Mouse (Mus musculus) gastrocnemius, adult 8-10 months (tissue): ENCODE data around the gene Mdfi. TPM values are rescaled to one million over a fixed set of nuclear protein-coding genes. Genes with fewer than 3 reads are reported as not detected.

Source experiments
- DNase-seq, 2 experiments: peaks; one replicate each; pipeline ENCODE4 v3.0.0; 2022; ENCODE audit warnings: low spot score in 2 of 2
- total RNA-seq, 4 experiments: library from RNA; stranded (reverse); gene quantifications; 2 replicates each; pipeline ENCODE4 v1.2.4; 2022

Gene Mdfi
- total RNA-seq, 4 experiments from 2014 or later = 0.32 to 1.4 (median 0.55) TPM

DNA sequence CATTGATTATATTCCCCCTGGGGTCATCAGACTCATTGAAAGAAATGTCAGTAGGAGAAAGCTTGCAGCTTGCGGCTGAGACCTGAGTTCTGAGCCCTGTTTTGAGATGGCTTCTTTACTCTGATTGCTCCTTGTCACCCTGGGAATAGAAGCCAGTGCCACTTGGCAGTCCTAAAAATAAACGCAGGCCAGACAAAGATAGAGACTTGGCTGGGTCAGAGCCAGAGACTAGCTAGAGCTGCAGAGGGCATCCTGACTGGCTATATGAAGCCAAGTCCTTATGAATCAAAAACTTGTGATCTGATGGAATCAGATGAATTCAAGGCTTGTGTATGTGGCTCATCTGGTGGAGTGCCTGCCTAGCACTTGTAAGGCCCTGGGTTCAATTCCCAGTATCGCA lies 15.5 kb upstream of the Mdfi start:
- peak in 1 of 2 experiments; percentile 61 for DNase-seq

DNA sequence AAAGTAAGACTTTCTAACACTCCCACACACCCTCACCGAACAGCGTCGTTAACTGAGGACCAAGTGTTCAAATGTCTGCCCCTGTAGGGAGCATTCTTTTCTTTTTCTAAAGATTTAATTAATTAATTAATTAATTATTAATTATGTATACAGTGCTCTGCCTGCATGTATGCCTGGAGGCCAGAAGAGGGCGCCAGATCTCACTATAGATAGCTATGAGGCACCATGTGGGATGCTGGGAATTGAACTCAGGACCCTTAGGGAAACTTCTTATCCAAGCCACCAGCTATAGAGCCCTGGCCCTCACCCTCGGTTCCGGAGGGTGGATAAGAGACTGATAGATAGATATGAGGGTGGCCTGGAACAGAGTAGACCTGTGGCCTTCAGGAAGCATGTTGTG lies 13.5 kb upstream of the Mdfi start:
- DNase-seq = no peak

DNA sequence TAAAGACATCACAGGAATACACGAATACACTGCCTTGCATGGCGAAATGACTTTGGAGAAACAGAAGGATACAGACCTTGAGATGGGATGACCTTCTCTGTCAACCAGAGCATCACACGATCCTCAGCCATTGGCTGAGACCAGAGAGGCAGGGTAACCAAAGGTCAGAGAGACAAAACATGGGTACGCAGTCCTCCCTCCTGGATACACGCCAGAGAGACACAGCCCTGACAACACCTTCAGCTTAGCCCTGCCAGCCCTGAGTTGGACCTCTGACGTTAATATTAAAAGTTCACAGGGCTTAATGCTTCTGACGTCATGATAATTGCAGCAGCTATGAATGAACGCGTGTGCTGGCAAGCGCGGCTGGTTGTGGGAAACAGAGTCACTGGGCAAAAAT lies 11.1 kb upstream of the Mdfi start:
- DNase-seq = no peak

DNA sequence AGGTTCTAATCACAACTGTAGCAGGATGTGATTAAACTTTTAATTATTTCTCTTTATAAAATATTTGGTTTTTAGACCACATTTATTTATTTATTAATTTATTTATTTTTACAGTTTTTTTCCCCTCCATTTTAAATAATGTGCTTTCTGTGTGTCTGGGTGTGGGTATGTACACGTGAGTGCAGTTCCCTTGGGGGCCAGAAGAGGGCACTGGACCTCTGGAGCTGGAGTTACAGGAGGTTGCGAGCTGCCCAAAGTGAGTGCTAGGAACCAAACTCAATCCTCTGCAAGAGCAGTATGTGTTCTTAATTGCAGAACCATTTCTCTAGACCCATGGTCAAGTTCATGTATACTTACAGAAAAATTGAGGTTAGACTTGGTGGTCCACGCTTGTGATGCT lies 9.0 kb upstream of the Mdfi start:
- no peak for DNase-seq

GRCm38 (mm10) chr17:47841931-47842623 lies 7.6 kb upstream of the Mdfi start:
- DNase-seq = peak; percentile 81 to 83

DNA sequence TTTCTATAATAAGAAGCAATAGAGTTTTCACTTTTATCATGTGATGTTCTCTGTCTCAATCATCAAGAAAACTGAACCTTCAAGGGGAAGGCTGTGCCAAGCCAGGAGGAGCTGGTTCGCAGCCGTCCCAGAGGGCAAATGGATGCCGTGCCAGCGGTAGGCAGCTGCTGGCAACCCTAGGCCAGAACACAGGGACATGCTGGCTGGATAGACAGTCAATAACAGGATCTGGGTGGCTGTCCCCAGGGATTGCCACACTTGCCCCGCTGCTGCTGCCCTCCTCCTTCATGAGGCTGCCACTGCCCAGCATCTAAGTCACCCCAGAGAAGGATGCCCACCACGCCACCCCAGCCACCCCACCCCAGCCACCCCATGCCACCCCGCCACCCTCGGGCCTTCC lies 7.0 kb upstream of the Mdfi start:
- peak in 1 of 2 experiments; percentile 35 for DNase-seq

GRCm38 (mm10) chr17:47837808-47838207 lies 3.3 kb upstream of the Mdfi start:
- no peak for DNase-seq

- DNase-seq = no peak
Measured at GRCm38 (mm10) chr17:47833628-47834481, 636 bp downstream of the Mdfi start.

DNA sequence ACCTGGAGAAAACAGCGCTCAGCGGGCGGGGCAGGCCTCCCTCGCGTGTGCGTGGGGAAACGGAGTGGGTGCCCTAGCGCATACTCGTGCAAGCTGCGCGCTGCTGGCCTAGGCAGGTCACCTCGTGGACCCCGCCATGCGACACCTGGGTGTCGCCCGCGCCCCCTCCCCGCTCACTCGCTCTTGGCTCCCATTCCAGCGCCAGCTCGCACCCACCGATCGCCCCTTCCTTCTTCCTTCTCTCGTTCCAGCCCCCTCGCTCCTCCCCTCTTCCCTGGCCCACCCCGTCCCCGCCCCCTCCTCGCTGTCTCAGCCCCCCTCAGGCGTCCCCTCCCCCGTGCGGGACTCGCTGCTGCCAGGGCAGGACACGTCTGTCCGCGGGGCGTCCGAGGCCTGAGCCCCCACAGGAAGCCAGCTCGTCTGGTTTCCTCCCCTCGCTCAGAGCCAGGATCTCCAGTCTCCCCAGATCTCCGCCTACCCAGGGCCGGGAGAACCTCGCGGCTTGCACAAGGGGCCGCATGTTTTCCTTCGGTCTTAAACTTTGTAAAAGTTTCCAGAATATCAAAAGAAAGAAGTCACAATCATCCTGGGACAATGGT lies 1.4 kb downstream of the Mdfi start:
- no peak for DNase-seq

DNA sequence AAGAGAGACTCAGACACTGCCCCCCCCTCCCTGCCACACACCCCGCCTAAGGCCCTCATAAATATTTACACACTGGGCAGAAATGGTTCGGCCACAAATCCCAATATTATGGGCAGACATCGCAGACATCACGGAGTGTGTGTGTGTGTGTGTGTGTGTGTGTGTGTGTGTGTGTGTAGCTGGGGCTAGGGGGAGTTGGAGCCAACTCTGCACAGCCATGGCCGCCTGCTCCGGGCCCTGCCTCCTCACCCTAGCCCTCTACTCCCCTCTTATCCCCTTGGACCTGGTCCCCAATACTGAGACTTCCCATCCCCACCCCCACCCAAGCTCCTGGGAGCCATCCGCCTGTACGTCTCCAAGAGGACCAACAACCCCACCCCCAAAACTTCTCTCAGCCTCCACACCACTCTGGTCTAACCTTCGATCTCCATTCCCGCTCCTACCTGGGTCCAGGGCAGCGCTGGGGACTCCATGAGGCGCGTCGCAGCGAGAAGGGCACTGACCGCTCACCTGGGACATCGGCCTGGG lies 1.9 kb downstream of the Mdfi start:
- DNase-seq = no peak

DNA sequence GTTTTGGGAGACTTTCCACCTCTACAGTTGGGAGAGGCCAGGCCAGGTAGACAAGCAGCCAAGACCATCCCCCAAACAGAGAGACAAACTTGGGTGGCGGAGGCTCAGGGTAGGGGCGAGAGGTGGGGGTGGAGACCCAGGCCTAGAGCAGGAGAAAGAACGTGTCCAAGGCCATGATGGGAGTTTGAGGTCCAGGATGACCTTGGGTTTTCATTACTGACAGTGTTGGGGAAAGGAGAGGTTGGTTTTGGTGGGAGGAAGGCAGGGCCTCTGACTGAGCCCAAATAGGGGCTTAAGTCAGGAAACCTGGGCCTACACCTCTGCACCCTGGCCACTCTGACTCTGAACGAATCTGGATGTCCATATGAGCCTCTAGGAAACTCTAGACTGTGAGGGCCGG lies 2.7 kb downstream of the Mdfi start:
- no peak for DNase-seq

- no peak for DNase-seq
Measured at GRCm38 (mm10) chr17:47831161-47831560, 3.3 kb downstream of the Mdfi start.

DNA sequence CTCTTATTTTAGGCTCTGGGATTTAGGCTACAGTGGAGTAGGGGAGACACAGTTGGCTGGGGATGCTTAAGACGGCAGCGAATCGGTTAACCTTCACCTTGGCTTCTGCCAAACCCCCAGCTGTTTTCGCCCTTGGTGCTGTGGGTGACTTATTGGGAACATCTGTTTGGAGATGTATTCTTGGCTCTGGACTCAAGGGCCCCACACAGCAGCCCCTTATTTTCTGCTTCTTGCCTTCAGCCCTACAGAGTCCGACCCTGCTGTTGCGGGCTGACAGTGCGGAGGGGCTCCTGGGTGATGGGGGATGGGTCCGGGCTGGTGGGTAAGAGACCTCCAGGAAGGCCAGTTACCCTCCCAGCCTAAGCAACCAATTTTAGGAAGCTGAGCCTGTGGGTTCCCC lies 13.2 kb downstream of the Mdfi start:
- no peak for DNase-seq

- DNase-seq = no peak
Measured at GRCm38 (mm10) chr17:47818038-47818725, 16.3 kb downstream of the Mdfi start.

DNA sequence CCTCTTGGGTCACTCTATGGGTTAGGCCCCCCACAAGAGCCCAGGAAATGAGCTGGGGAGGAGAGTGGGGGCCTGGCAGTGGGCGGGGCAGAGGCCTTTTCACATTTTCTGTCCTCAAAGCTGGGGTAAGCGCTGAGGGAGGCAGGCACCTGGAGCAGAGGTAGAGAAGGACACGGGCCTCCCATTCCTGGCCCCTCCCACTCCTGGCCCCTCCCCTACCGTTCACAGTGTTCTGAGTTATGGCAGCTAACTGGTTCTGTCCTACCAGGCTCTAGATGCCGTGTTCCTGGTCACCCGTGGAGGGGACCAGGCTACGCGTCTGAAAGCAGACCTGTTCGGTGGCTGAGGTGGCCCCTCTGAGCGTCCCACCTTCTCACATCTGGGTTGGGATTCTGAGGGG lies 19.0 kb downstream of the Mdfi start:
- DNase-seq = no peak

- DNase-seq = no peak
Measured at GRCm38 (mm10) chr17:47814496-47814895, 20.0 kb downstream of the Mdfi start.

GRCm38 (mm10) chr17:47813616-47814015 lies 20.9 kb downstream of the Mdfi start:
- no peak for DNase-seq

DNA sequence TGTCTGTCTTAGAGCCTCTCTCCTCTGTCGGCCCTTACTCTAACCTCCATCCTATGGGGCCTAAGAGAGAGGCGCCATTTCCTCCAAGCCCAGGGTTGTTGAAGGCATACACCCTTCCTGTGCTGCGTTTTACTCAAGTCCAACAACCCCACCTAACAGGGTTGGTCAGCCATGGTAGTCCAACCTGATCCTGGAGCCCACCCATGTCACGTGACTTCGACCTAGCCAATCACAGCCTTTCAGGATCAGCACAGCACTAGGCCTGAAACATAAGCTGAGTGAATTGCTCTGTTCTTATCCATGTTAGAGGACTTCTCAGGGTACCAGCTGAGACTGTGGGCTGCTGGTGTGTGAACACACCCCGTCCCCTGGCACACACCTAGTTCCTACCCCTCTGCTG lies 22.3 kb downstream of the Mdfi start:
- no peak for DNase-seq

- no peak for DNase-seq
Measured at GRCm38 (mm10) chr17:47811265-47811800, 23.2 kb downstream of the Mdfi start.

DNA sequence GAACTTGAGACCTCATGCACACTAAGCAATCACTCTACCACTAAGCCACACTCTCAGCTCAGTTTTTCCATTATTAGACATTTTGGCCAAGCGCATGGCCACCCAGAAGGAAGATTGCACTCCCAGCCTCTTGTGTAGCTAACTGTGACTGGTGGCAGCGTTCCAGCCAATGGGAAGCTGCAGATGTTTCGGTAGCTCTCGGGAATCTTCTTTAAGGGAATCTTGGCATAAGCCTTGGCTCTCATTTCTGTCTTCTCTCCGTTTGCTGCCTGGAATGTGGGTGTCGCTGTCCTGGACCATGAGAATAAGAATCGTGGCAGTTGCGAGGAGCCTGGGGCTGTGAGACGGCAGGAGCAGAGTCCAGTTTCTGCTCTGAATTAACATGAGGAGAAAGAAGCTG lies 28.3 kb downstream of the Mdfi start:
- no peak for DNase-seq
